Mouse (Mus musculus): Measurements from ENCODE around the gene Gm9573.
A peak's percentile ranks its signal among the peaks of the same experiment; 100 is the strongest.

- TF ChIP-seq CTCF (IDR thresholded peaks at IDR 0.05; ENCODE audit: borderline replicate concordance, insufficient read depth, low read length) (peak; percentile 77; the same call in 1 of the 2 replicates), POLR2A (IDR thresholded peaks at IDR 0.05; ENCODE audit: low read depth, low read length) (no peak)
Measured at GRCm38 (mm10) chr17:35665957-35666515, 39.6 kb upstream of the Gm9573 start.

All from embryonic fibroblast, embryonic 13.5 days (primary cell).